Mouse (Mus musculus) intestine, embryonic 15.5 days (tissue): Measurements from ENCODE around the gene Nln. TPM values are rescaled to one million over a fixed set of nuclear protein-coding genes. Genes with fewer than 3 reads are reported as not detected.

ENCODE experiments used
- ATAC-seq: fragments of 200-750 bp; cut with Nextera tagmentation; 2 replicates; pipeline ENCODE4 v1.8.0; 2017; ENCODE audit warnings: moderate TSS enrichment, moderate library complexity
- H3K27ac ChIP-seq: fragments of 300-500 bp; sonication (generic); 2 replicates; pipeline ENCODE4 v1.5.1; 2015; ENCODE audit warnings: mild to moderate bottlenecking, inconsistent platforms
- H3K27me3 ChIP-seq: fragments of 300-500 bp; sonication (generic); replicated peaks from 2 replicates; pipeline ENCODE4 v1.6.1; 2015; ENCODE audit warnings: inconsistent platforms
- H3K36me3 ChIP-seq: fragments of 300-500 bp; sonication (generic); 2 replicates; pipeline ENCODE4 v1.6.1; 2015; ENCODE audit warnings: inconsistent platforms
- H3K4me1 ChIP-seq: fragments of 300-500 bp; sonication (generic); replicated peaks from 2 replicates; pipeline ENCODE4 v1.6.1; 2015; ENCODE audit warnings: inconsistent platforms
- H3K4me2 ChIP-seq: fragments of 300-500 bp; sonication (generic); replicated peaks from 2 replicates; pipeline ENCODE4 v1.6.1; 2015; ENCODE audit warnings: mild to moderate bottlenecking, inconsistent platforms
- H3K4me3 ChIP-seq: fragments of 300-500 bp; sonication (generic); replicated peaks from 2 replicates; pipeline ENCODE4 v1.5.1; 2015; ENCODE audit warnings: inconsistent platforms
- H3K9ac ChIP-seq: fragments of 300-500 bp; sonication (generic); 2 replicates; pipeline ENCODE4 v1.6.1; 2015; ENCODE audit warnings: inconsistent platforms
- H3K9me3 ChIP-seq: fragments of 300-500 bp; sonication (generic); 2 replicates; pipeline ENCODE4 v1.6.1; 2016; ENCODE audit warnings: inconsistent platforms
- WGBS: fragments of 180-500 bp; shearing (Covaris S2); methylation state at CpG from one replicate; pipeline ENCODE4 v1.1.7; 2015; 5-methylcytosine and 5-hydroxymethylcytosine counted together
- polyA plus RNA-seq: library from polyadenylated mRNA; unstranded; fragments of >200 nt; fragmentation: Nextera tagmentation; extraction: Ambion mirVana; gene quantifications from 2 replicates; pipeline ENCODE4 v1.2.1, GENCODE M21; 2015

Gene Nln
- polyA plus RNA-seq, 1 experiment from 2014 or later: 19.9 TPM

DNA sequence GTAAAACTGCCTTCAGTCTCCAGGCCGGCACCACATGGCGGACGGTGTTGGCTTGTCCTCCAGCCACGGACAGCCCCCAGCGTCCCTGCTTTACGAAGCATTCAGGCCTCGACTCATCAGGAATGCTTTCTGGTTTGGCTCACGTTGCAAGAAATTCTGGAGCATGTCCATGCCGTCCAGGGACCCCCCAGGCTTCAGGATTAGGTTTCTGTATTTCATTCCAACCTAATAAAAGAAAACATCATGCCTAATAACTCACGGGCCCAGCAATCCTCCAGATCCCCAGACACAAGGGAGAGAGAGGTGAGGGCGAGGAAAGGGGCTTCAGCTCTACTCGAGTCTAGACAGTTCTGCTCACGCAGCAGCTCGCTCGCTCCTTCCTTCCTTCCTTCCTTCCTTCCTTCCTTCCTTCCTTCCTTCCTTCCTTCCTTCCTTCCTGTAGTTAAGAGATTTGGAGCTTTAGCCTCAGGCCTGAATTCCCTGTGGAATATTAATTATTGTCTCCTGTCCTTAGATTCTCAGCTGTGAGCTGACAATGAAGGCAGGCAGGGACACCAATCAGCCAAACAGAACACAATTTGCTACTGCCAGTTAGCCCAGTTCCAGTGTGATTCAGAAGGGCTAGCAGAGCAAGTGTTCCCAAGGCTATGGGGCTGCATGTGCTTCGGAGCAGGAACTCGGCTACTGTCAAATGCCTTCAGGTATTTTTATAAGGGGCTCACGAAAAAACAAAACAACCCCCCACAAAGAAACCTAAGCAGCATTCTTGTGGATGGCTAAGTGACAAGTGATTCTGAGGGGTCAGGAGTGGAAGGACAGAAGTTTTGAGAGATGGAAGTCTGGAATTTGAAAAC lies 84.3 kb downstream of the Nln start:
- Histone ChIP-seq H3K9ac (no peak overlapping the region), H3K9me3 (0 out of 2 replicates have a peak, but pooled peaks cover 1% of the 10 kb centered on the region), H3K4me3 (no peak overlapping the region), H3K27me3 (no peaks in the 10 kb centered on the region), H3K36me3 (no peaks in the 10 kb centered on the region), H3K4me1 (peaks cover 19% of the 10 kb centered on the region), H3K4me2 (0 out of 2 replicates have a peak overlapping the region, but pooled peaks have one; percentile 3), H3K27ac (peak overlapping the region; percentile 88)
- no peak for ATAC-seq
- WGBS: 35% methylated on average over 18 of the region's 18 CpGs

DNA sequence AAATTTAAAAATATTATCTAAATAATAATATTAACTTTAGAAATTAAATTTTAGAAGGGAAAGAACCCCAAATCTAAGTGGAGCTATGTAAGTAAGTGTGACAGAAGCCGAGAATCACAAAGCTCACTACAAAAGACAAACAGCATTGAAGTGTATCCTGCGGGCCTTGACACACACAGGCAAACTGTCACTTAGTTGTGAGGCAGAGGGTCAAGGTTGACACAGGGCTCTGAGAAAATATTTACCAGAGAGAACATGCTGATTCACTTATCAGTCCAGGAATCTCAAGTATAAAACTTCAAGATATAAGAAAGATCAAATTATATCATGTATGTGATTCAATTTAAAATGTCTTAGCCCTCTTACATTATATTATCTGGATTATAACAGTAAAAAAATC lies 85.1 kb downstream of the Nln start:
- H3K4me3 ChIP-seq: no peak overlapping the region
- H3K36me3 ChIP-seq: no peaks in the 10 kb centered on the region
- 73% methylated on average over 2 of the region's 2 CpGs for WGBS
- ATAC-seq: no peak
- no peaks in the 10 kb centered on the region for H3K27me3 ChIP-seq
- no peak overlapping the region for H3K9ac ChIP-seq
- 0 out of 2 replicates have a peak, but pooled peaks cover 2% of the 10 kb centered on the region for H3K9me3 ChIP-seq
- H3K27ac ChIP-seq: no peak overlapping the region
- H3K4me2 ChIP-seq: no peak overlapping the region
- H3K4me1 ChIP-seq: peaks cover 19% of the 10 kb centered on the region

DNA sequence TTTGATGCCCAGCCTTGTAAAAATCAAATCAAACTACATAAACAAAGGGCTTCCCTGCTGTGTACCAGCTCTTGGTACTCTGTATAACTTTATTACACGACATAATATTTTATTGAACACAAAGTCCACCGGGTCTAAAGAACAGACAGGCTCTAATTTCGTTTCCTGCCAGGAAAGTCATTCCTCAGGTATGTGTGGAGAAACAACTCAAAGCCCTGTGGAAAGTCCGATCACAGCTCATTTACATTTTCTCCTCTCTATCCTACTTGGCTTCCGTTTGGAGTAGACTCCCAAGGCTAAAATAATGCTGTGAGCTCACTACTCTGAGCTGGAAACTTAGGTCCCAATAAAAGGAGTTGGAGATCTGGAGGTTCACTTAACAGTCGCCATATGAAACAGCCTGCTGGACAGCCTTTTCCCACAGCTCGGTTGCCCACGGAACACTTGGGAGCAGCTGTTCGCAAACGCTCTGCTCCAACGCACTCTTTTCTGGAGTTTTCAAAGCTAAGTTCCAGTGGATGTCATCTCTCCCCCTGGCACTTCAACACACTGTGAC lies 86.0 kb downstream of the Nln start:
- Histone ChIP-seq H3K4me2 (peak overlapping the region; percentile 36), H3K9ac (no peak overlapping the region), H3K4me3 (no peak overlapping the region), H3K4me1 (peaks cover 18% of the 10 kb centered on the region), H3K36me3 (no peaks in the 10 kb centered on the region), H3K27me3 (no peaks in the 10 kb centered on the region), H3K9me3 (0 out of 2 replicates have a peak, but pooled peaks cover 2% of the 10 kb centered on the region), H3K27ac (peak overlapping the region; percentile 80)
- ATAC-seq: peak; percentile 89
- WGBS: 32% methylated on average over 11 of the region's 11 CpGs

DNA sequence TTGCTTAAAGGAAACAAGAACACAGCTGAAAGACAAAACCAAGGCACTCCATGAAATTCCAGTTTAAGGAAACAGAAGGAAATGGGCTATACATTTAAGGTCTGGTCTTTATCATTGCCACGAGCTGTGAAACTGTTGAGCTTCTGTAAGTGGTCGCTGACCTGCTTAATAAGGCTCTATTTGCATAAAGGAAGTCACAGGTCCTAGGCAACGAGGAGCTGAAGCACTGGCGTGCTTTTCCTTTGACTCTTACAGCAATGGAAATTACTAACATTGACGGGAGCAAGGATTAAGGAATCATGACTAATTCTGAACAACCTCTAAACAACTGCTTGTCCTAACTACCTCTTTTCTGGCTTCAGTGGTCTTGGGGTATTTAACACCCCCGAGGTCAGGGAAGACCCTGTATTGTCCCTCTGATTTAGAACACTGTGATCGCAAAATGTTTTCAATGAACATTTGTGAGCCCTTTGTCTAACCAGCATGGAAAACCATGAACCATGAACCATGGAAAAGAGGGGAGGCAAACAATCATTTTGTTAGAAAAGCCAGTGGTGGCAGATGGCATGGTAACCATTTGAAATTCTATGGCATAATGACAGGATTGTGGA lies 90.8 kb downstream of the Nln start:
- no peak for ATAC-seq
- 0 out of 2 replicates have a peak, but pooled peaks cover 6% of the 10 kb centered on the region for H3K4me1 ChIP-seq
- 63% methylated on average over 7 of the region's 7 CpGs for WGBS

DNA sequence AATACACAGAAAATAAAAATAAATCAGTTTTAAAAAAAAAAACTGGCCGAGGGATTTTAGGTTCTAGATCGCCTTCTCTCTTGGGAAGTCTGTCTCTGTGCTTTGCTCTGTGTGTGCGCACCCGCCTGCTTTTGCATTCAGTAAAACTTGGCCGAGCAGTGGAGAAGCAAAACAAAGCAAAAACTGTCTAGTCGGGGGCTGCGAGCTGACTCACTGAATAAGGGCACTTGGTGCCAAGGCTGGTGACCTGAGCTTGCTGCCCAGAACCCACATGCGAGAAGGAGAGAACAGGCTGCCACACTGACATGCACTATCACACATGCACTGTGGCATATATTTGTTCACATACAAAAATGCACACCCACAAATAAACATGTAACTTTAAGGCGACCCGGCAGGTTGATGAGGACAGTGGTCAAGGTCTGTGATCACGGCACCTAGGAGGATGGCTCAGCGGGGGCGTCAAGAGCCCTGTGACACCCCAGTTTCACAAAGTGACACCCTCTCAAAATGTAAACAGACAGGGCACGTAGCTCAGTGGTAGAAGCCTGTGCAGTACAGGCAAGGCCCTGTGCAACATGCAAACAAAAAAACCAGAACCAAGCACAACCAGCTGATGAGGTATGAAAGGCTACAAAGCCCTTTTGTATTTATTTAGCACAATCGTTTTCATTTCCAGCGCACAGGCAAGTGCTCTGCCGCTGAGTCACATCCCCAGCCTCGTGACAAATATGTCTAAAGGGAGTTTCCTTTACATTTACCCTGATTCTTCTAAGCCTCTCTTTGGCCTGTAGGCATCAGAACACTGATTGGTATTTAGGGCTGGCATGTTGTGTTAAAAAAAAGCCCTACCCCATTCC lies 93.9 kb downstream of the Nln start:
- no peaks in the 10 kb centered on the region for H3K27me3 ChIP-seq
- H3K36me3 ChIP-seq: no peaks in the 10 kb centered on the region
- no peak overlapping the region for H3K9ac ChIP-seq
- no peak overlapping the region for H3K4me2 ChIP-seq
- H3K4me1 ChIP-seq: no peaks in the 10 kb centered on the region
- WGBS: 83% methylated on average over 18 of the region's 18 CpGs
- no peak overlapping the region for H3K4me3 ChIP-seq
- no peak overlapping the region for H3K27ac ChIP-seq
- no peak for ATAC-seq
- H3K9me3 ChIP-seq: 0 out of 2 replicates have a peak, but pooled peaks cover 2% of the 10 kb centered on the region

More for the DNA sequence above, 90.8 kb downstream of the Nln start:
- Histone ChIP-seq H3K27ac (no peak overlapping the region), H3K36me3 (no peaks in the 10 kb centered on the region), H3K4me3 (no peak overlapping the region), H3K9ac (no peak overlapping the region), H3K9me3 (0 out of 2 replicates have a peak, but pooled peaks cover 2% of the 10 kb centered on the region), H3K27me3 (no peaks in the 10 kb centered on the region), H3K4me2 (no peak overlapping the region)

DNA sequence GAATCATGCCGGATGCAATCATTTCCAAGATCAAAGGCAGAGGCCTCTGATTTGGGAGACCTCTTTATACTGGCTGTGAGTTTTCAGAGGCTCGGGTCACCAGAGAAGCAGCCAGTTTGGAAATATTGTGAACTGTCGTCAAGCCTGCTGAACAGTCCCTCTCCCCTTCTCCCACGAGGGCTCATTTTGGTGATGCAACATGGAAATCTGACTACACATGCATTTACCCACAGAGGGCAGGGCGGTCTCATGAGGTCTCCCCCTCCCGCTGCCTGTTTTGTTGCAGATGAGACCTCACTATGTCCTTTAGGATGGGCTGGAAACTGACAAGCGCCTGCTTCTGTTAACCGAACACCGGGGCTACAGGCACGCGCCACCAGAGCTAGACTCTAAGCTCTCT lies 95.4 kb downstream of the Nln start:
- no peak overlapping the region for H3K9ac ChIP-seq
- no peaks in the 10 kb centered on the region for H3K36me3 ChIP-seq
- no peaks in the 10 kb centered on the region for H3K4me1 ChIP-seq
- H3K4me2 ChIP-seq: no peak overlapping the region
- H3K27ac ChIP-seq: no peak overlapping the region
- no peaks in the 10 kb centered on the region for H3K27me3 ChIP-seq
- H3K4me3 ChIP-seq: no peak overlapping the region
- ATAC-seq: no peak
- no peaks in the 10 kb centered on the region for H3K9me3 ChIP-seq
- 81% methylated on average over 11 of the region's 11 CpGs for WGBS

DNA sequence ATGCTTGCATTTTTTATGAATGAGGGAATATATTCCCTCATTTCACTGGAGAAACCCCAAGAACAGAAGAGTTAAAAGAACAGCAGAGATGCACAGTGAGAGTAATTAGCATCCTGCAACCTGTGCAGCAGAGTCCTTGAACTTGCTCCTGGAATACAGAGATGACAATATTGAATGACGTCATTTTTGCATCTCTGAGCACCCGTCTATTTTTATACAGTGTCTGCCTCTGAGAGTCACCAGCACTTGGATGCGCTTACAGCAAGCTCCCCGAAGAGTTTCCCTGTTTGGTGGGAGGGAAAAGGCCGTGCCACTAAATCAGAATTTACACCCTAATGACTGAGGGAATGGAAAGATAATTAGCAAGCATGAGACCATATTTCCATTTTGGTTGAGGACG lies 96.0 kb downstream of the Nln start:
- 76% methylated on average over 6 of the region's 6 CpGs for WGBS
- Histone ChIP-seq H3K36me3 (no peaks in the 10 kb centered on the region), H3K4me1 (no peaks in the 10 kb centered on the region), H3K27ac (no peak overlapping the region), H3K4me3 (no peak overlapping the region), H3K9me3 (no peaks in the 10 kb centered on the region), H3K9ac (no peak overlapping the region), H3K4me2 (no peak overlapping the region), H3K27me3 (no peaks in the 10 kb centered on the region)
- ATAC-seq: no peak

DNA sequence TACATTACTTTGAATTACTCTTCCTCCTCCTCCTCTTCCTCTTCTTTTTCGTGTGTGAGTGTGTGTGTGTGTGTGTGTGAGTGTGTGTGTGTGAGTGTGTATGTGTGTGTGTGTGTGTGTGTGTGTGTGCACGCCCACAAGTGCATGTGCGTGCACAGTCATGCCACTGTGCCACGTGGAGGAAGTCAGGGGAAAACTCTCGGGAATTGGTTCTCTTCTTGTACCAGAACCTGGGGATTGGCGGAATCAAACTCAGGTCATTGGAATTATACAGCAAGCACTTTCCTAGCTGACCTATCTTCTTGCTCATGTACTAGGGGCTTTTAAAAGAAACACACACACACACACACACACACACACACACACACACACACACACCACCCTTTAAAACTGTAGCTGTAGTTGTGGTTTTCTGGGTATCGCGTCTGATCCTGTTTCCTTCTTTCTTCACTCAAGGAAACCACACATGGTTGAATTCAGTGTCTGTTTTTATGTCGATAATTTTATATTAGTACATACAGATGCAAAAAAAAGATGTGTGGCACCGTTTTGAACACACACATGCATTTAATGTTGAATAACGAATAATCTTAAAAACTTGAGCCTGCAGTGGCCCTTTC lies 97.1 kb downstream of the Nln start:
- H3K4me1 ChIP-seq: no peaks in the 10 kb centered on the region
- no peaks in the 10 kb centered on the region for H3K27me3 ChIP-seq
- no peak overlapping the region for H3K4me3 ChIP-seq
- no peaks in the 10 kb centered on the region for H3K36me3 ChIP-seq
- no peak overlapping the region for H3K27ac ChIP-seq
- no peaks in the 10 kb centered on the region for H3K9me3 ChIP-seq
- WGBS: 87% methylated on average over 11 of the region's 11 CpGs
- no peak for ATAC-seq
- no peak overlapping the region for H3K4me2 ChIP-seq
- no peak overlapping the region for H3K9ac ChIP-seq

DNA sequence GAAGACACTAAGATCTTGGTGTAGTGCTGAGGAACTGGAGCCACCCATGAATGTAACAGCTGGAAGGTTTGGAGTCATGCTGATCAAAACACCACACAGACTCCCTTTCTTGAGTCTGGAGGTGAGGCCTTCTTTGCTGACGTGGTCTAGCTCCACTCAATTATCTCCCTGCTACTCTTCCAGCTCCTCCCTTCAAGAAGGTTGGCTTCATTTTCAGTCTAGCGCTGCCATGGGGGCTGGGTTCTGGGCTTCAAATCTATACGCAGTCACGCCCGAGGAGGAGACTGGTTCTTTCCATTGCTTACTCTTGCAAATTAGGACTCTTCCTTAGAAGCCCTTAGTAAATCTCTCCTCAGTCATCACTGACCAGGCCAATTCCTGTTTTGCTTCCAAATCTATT lies 98.1 kb downstream of the Nln start:
- Histone ChIP-seq H3K27me3 (no peaks in the 10 kb centered on the region), H3K4me3 (no peak overlapping the region), H3K9me3 (no peaks in the 10 kb centered on the region), H3K4me2 (no peak overlapping the region), H3K27ac (no peak overlapping the region), H3K4me1 (no peaks in the 10 kb centered on the region), H3K9ac (no peak overlapping the region), H3K36me3 (no peaks in the 10 kb centered on the region)
- WGBS: 85% methylated on average over 5 of the region's 5 CpGs
- ATAC-seq: no peak

DNA sequence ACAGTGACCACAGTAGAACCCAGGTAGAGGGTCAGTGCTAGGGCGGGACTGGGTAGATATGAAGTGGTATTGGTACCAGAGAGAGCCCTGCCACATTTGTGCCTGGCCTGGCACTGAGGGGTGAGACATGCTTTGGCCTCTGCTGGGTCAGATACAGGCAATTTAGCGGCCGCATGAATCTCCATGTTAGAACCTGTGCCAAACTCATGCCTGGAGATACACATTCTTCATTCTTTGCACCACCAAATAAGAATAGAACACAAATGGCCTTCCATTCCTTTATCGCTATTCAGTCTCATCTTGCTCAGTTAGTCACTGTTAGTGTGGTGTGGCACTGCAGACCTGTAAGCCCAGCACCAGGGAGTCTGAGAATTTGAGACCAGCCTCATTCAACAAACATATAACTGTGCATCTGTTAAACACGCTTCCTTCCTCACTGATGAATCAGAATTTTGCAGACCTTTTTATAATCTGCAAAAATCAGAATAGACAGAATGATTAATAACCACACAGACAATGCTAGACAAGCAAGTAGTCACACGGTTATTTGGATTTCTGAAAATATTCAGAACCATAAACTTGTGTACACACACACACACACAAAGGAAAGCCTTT lies 104.1 kb downstream of the Nln start:
- H3K9me3 ChIP-seq: no peaks in the 10 kb centered on the region
- no peak overlapping the region for H3K4me2 ChIP-seq
- ATAC-seq: no peak
- H3K4me3 ChIP-seq: no peak overlapping the region
- no peak overlapping the region for H3K27ac ChIP-seq
- WGBS: 82% methylated on average over 6 of the region's 6 CpGs
- H3K9ac ChIP-seq: no peak overlapping the region
- H3K36me3 ChIP-seq: no peaks in the 10 kb centered on the region
- H3K27me3 ChIP-seq: no peaks in the 10 kb centered on the region
- H3K4me1 ChIP-seq: no peaks in the 10 kb centered on the region

DNA sequence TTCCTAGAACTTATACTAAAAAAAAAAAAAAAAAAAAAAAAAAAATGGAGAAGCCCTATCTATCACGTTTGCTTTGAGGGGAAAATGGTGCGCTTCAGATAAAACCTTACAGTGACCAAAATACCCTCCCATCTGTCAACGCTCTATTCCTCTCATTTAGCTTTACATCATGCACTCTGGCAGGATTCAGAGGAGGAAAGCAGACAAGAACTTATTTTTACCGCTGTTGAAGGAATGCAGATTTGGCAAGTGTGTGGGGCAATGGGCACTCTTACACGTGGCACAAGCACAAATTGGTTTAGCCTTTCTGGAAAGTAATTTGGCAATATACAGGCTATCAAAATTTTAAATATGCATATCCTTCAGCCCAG lies 115.3 kb downstream of the Nln start:
- WGBS: 80% methylated on average over 5 of the region's 5 CpGs
- no peaks in the 10 kb centered on the region for H3K36me3 ChIP-seq
- no peak overlapping the region for H3K4me2 ChIP-seq
- no peaks in the 10 kb centered on the region for H3K4me1 ChIP-seq
- no peaks in the 10 kb centered on the region for H3K9me3 ChIP-seq
- no peak for ATAC-seq
- H3K27me3 ChIP-seq: no peaks in the 10 kb centered on the region
- no peak overlapping the region for H3K4me3 ChIP-seq
- no peak overlapping the region for H3K9ac ChIP-seq
- no peak overlapping the region for H3K27ac ChIP-seq
